Comparison of ENCODE assay signal across 12 mouse cellular contexts in the genomic region with DNA sequence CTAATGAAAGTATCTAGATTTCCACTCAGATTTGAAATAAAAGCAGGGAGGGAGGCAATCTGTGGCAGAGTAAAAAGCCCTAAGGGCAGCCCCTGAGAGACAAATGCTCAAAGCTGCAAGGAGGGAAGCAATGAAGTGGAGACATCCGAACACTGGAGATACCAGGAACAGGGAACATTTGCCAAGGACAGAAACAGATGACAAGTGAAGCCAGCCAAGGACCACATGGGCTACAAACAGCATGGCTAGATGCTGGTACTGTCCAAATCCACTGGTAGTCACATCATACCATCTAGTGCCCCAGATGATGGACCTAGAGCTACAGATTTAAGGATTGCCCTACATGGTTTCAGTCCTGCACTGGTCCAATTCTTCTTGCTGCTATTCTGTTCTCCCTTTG.
"Had no signal": no experiment of that assay in that cellular context is flagged by ENCODE, and none has a peak within 500 bp of the region (broad histone marks: within the 10 kb centered on the region; RNA-seq: fewer than 3 reads in every experiment).

No protein-coding gene starts in this region.

- H3K27me3 ChIP-seq: limb, embryonic 15.5 days; liver, embryonic 13.5 days; lung, embryonic 15.5 days; megakaryocyte, embryonic 14.5 days; midbrain, embryonic 15.5 days; neural tube, embryonic 12.5 days had no signal

- DNase-seq: kidney, postnatal 10 days; kidney, postnatal 4 days; liver, embryonic 13.5 days; liver, postnatal 0 days; lung, postnatal 14 days had no signal

- H3K4me1 ChIP-seq: limb, embryonic 15.5 days; liver, embryonic 13.5 days; lung, embryonic 15.5 days; megakaryocyte, embryonic 14.5 days; midbrain, embryonic 15.5 days; neural tube, embryonic 12.5 days had no signal

- H3K27ac ChIP-seq: limb, embryonic 15.5 days; liver, embryonic 13.5 days; lung, embryonic 15.5 days; macrophage; midbrain, embryonic 15.5 days; neural tube, embryonic 12.5 days; stomach, postnatal 0 days had no signal

- H3K9me3 ChIP-seq: limb, embryonic 15.5 days; liver, embryonic 13.5 days; lung, embryonic 15.5 days; midbrain, embryonic 15.5 days; neural tube, embryonic 12.5 days had no signal

- H3K4me3 ChIP-seq: limb, embryonic 15.5 days; liver, embryonic 13.5 days; lung, embryonic 15.5 days; megakaryocyte, embryonic 14.5 days; midbrain, embryonic 15.5 days; neural tube, embryonic 12.5 days had no signal

- H3K36me3 ChIP-seq: limb, embryonic 15.5 days; liver, embryonic 13.5 days; lung, embryonic 15.5 days; midbrain, embryonic 15.5 days; neural tube, embryonic 12.5 days had no signal
